Mouse (Mus musculus) skeletal muscle tissue, adult 2 months (tissue): ENCODE measurements around the gene Olfr569.
A peak's percentile ranks its signal among the peaks of the same experiment; 100 is the strongest.

Experiments
- DNase-seq: peaks from one replicate; pipeline ENCODE4 v3.0.0-alpha.2; 2012; ENCODE audit warnings: low read depth, low spot score

The Olfr569 gene

DNA sequence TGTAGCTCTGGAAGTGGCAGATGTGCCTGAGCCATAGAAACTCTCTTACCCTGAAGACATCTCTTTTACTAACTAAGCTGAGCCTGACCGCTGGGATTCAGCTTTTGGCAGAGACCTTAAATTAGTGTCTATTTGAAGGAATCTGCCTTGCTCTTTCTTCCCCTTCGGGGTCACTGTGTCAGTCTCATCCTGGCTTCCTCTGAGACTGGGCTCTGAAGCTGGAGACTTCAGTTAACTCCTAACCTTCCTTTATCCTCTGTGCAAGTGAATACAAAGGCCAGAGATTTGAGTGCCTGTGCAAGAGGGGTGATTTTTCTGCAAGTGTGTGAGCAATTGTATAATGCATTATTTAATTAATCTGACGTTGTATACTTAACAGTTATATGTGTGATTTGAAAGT, at the start of gene Olfr569:
Olfr569 (minus strand) TSS at position 101 of the 400 bp plus-strand sequence.
- no peak for DNase-seq

DNA sequence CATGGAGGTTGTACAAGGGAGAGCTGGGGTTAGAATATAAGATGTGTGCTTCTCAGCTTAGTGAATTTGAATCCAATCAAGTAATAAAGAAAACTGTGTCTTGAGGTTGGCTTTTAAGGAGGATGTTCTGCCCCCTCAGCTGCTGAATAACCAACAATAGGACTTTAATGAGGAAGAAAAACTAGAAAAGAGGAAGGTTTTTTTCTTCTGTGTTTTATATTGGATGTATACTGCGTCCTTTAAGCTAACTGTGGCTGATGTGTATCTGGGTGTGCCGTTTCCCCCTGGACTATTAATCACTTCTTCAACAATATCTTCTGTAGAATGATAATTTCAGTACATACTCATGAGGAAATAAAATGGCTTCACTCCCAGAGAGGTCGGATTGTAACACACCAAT, 36.4 kb upstream of the Olfr569 start:
- DNase-seq = no peak

DNA sequence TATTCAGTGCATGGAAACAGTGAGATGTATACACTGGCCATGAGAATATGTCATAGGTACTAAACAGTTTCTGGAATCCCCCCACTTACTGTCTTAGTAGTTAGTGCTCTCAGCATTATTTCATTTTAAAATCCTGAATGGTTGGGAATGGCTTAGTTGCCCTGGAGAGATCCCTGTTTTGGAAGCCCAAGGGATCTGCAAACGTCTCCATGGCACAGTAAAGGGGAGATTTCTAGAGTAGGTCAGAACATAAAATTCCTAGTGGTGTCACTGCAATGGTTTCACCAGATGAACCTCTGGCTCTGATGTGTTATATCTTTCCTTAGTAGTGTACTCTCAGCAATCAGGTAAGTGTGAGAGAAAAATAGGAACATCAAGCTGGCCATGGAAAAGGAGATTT, 33.4 kb upstream of the Olfr569 start, which contains the start of gene Olfr572:
Olfr572 (plus strand) TSS at position 301 of the 400 bp plus-strand sequence.
- DNase-seq = no peak

DNA sequence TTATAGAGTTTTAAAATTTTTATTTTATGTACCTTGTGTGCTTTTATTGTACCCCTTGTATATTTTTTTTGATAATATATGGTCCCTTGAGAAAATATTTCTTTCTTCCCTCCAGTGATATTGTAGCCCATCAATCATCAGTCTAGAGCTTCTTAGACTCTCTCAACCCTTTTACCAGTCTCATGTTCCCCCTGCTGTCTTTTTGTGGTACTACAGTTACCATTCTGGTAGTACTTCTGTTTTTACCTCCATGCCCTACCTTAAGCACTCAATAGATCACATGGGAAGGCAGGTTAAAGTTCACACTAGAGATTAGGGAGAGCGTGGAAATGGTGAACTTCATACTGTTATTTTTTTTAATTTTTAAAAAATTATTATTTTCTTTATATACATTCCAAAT, 28.9 kb upstream of the Olfr569 start:
- peak; percentile 7 for DNase-seq

DNA sequence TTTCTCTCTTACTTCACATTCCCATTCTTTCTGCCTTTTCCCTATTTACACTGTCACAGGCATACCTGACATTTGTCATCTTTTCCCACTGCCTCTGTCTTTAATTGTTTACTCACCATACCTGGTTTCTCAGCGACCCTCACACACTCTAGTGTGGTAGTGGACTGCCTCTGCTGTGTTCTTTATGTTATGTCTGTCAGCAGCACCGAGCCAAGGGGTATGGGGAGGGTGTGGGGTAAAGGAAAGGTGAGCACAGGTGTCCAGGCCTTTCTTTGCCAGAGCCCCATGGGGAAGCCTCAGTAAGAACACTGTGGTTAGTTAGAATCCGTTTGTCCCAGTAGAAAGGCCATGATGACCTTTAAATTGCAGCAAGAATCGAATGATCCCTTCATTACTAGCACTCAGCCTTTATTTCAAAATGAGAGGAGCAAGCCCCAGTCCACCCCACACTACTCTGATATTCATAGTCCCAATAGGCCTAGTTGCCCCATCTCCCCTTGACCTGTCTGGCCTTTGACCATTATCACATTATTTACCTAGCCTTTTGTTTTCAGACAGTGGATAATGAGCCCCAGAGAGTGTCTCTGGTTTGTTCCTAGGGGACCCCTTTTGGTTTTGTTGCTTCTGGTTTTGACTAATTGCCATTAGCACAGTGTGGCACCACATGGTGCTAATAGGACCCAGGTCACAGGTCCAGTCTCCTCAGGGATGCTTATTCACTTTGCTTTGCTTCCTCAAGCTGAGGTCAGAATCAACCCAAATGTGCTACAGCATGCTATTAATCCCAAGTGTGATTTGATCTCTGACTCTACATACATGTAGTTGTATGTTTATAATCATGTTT, 26.6 kb upstream of the Olfr569 start, which contains the start of gene Olfr571:
Olfr571 (minus strand) TSS at position 505 of the 844 bp plus-strand sequence.
- no peak for DNase-seq

GRCm38 (mm10) chr7:102916405-102916804, 25.7 kb upstream of the Olfr569 start:
- DNase-seq = no peak

DNA sequence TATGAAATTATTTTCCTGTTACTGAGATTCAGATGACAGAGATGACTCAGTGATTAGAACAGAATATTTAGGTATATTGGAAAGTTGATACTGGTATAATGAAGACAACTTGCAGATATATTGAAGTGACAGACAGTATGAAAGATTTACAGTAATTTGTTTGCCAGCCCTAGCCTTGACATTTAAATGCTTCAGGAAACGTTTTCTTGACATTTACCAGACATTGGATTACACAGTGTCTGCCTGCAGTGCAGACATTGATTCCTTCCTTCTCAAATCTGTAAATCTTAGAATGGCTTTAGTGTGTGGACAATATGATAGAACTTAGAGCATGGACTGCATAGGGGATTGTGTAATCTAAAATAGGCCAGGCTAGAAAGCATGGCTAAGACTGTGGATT, 24.6 kb upstream of the Olfr569 start:
- no peak for DNase-seq

- no peak for DNase-seq
Measured at GRCm38 (mm10) chr7:102876822-102877221, 13.9 kb downstream of the Olfr569 start, which contains the start of gene Olfr568. Olfr568 (plus strand) TSS chr7:102877122.

- DNase-seq = no peak
Measured at GRCm38 (mm10) chr7:102858665-102859064, 32.0 kb downstream of the Olfr569 start, which contains the start of gene Olfr566. Olfr566 (minus strand) TSS chr7:102858765.

DNA sequence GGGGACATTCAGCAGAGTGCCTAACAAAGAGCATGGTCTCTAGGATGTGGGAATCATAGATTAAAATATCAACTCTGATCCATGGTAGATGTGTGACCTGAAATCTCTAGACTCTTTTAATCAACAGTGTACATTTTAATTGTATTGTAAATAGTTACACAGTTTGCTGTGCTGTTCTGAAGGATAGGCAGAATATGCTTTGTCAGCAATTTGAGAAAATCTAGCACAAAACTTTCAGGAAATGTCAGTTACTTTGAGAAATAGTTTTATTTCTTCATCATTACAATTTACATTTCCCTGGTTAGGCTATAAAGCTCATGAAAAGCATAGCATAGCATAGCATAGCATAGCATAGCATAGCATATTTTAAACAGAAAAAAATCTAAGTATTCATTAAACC, 34.9 kb downstream of the Olfr569 start:
- DNase-seq = no peak
